Mouse (Mus musculus): Measurements from ENCODE around the gene Olfr749. TPM values are rescaled to one million over a fixed set of nuclear protein-coding genes. Genes with fewer than 3 reads are reported as not detected.

The Olfr749 gene
- not detected in 4 replicates for total RNA-seq (2023; ENCODE audit: inconsistent age)

GRCm38 (mm10) chr14:50744994-50745393 is at the start of gene Olfr749:
Gene Olfr749 (minus strand): TSS chr14:50745094.

DNA sequence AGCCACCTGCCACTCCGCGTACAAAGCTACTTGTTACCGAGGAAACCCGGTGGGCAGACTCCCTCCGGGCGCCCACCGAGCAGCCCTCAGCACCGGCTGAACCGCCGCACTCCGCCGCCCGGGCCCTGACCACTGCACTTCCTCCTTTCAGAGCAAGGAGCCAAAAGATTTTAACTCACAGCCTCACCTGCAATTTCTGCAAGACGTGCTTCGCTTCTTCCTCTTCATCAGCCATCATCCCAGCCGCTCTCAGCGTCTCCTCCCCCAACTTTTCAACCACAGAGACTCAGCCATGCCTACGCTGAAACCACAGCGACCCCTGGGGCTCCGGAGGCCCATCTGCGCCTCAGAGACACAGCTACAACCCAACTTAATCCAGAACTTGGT is 40.4 kb upstream of the Olfr749 start, which contains the start of gene Ttc5:
Gene Ttc5 (minus strand): TSS at position 269 of the 387 bp plus-strand sequence.

DNA sequence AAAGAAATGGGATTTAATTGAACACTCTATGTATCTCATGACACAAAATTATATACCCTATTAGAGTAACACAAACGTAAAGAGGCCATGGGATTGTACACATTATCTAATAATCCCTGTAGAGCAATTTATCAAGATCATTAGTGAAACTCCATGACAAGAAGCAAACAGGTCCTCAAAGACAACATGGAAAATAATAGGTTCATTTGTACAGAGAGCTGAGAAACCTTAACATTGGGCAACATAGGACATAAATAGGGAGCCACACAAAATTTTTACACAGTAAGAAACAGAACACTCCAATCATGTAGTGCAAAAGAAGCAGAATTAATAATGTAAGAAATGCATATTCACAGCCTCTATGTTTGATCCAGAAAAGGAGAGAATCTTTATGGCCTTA is 37.8 kb downstream of the Olfr749 start, which contains the start of gene Olfr748:
Gene Olfr748 (plus strand): TSS at position 301 of the 400 bp plus-strand sequence.

GRCm38 (mm10) chr14:50693106-50693505 is 51.8 kb downstream of the Olfr749 start, which contains the start of gene Olfr747:
Gene Olfr747 (minus strand): TSS chr14:50693206.

Other genes with a start within 250 kb of the Olfr749 start
- gene Olfr742, start 241.5 kb downstream of the Olfr749 start, total RNA-seq (2023; ENCODE audit: inconsistent age), result not detected in 4 replicates
- not detected in 4 replicates for gene Olfr743, start 223.3 kb downstream of the Olfr749 start, total RNA-seq (2023; ENCODE audit: inconsistent age)
- gene Olfr744, start 130.2 kb downstream of the Olfr749 start, total RNA-seq (2023; ENCODE audit: inconsistent age), result not detected in 4 replicates
- gene Olfr745, start 105.7 kb downstream of the Olfr749 start, total RNA-seq (2023; ENCODE audit: inconsistent age), result not detected in 4 replicates
- gene Olfr746, start 98.0 kb downstream of the Olfr749 start, total RNA-seq (2023; ENCODE audit: inconsistent age), result not detected in 4 replicates
- gene Olfr747, start 51.9 kb downstream of the Olfr749 start, total RNA-seq (2023; ENCODE audit: inconsistent age), result not detected in 4 replicates
- gene Olfr748, start 37.7 kb downstream of the Olfr749 start, total RNA-seq (2023; ENCODE audit: inconsistent age), result not detected in 4 replicates
- gene Ttc5, start 40.4 kb upstream of the Olfr749 start, total RNA-seq (2023; ENCODE audit: inconsistent age), result 77.4 to 93.8 TPM (median 87.5 TPM) in 4 replicates
- 1.3 to 2.2 TPM in 2 of 4 replicates, not detected in the others for gene Ccnb1ip1, start 62.6 kb upstream of the Olfr749 start, total RNA-seq (2023; ENCODE audit: inconsistent age)
- gene Parp2, start 62.7 kb upstream of the Olfr749 start, total RNA-seq (2023; ENCODE audit: inconsistent age), result 51.3 to 61.6 TPM (median 56.8 TPM) in 4 replicates
- 50.0 to 57.6 TPM (median 57.1 TPM) in 4 replicates for gene Tep1, start 125.5 kb upstream of the Olfr749 start, total RNA-seq (2023; ENCODE audit: inconsistent age)
- gene Klhl33, start 152.4 kb upstream of the Olfr749 start, total RNA-seq (2023; ENCODE audit: inconsistent age), result not detected in 4 replicates
- 52.9 to 58.7 TPM (median 56.4 TPM) in 4 replicates for gene Osgep, start 179.8 kb upstream of the Olfr749 start, total RNA-seq (2023; ENCODE audit: inconsistent age)
- gene Apex1, start 179.9 kb upstream of the Olfr749 start, total RNA-seq (2023; ENCODE audit: inconsistent age), result 45.2 to 63.2 TPM (median 45.7 TPM) in 4 replicates
- gene Pip4p1, start 185.8 kb upstream of the Olfr749 start, total RNA-seq (2023; ENCODE audit: inconsistent age), result 224 to 227 TPM (median 225 TPM) in 4 replicates
- 32.7 to 38.2 TPM (median 37.1 TPM) in 4 replicates for gene Pnp, start 186.0 kb upstream of the Olfr749 start, total RNA-seq (2023; ENCODE audit: inconsistent age)
- 21.2 to 39.4 TPM (median 23.8 TPM) in 4 replicates for gene Gm49342, start 199.4 kb upstream of the Olfr749 start, total RNA-seq (2023; ENCODE audit: inconsistent age)
- gene Pnp2, start 210.9 kb upstream of the Olfr749 start, total RNA-seq (2023; ENCODE audit: inconsistent age), result 1.2 to 3.4 TPM (median 2.5 TPM) in 4 replicates